Mouse (Mus musculus): Measurements from ENCODE around the gene Rac1. TPM values are rescaled to one million over a fixed set of nuclear protein-coding genes. Genes with fewer than 3 reads are reported as not detected.
A peak's percentile ranks its signal among the peaks of the same experiment; 100 is the strongest.

Rac1 gene
- polyA plus RNA-seq, 1 experiment from 2014 or later, result 285 TPM

DNA sequence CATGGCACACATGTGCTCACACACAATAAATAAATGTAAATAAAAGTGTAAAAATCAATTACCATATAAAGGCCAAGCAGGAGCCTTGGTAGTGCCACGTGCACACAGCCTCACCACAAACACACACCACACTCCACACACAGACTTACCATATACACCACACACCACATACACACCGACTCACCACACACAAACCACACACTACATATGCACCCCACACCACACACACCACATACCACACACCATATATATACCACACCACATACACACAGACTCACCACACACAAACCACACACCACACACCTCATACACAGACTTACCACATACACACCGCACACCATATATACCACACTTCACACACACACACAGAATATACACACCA lies 56.7 kb downstream of the Rac1 start:
- no peaks in the 10 kb centered on the region for H3K27me3 ChIP-seq (replicated peaks; ENCODE audit: control insufficient read depth, insufficient read depth, low read length)
- H3K27ac ChIP-seq (ENCODE audit: low read depth, low read length), result no peak overlapping the region
- WGBS, result 88% methylated on average over 3 of the region's 3 CpGs
- H3K4me3 ChIP-seq (ENCODE audit: low read length), result no peak overlapping the region
- H3K4me2 ChIP-seq (ENCODE audit: low read length), result no peak overlapping the region
- no peak overlapping the region for H3K9ac ChIP-seq (ENCODE audit: low read depth, low read length)
- no peak for ATAC-seq
- peaks cover 30% of the 10 kb centered on the region for H3K36me3 ChIP-seq (ENCODE audit: control insufficient read depth, insufficient read depth, low read length)
- H3K4me1 ChIP-seq (ENCODE audit: control insufficient read depth, insufficient read depth, low read depth, low read length), result 0 out of 2 replicates have a peak, but pooled peaks cover 2% of the 10 kb centered on the region
- H3K9me3 ChIP-seq (ENCODE audit: control insufficient read depth, low read length), result no peaks in the 10 kb centered on the region

DNA sequence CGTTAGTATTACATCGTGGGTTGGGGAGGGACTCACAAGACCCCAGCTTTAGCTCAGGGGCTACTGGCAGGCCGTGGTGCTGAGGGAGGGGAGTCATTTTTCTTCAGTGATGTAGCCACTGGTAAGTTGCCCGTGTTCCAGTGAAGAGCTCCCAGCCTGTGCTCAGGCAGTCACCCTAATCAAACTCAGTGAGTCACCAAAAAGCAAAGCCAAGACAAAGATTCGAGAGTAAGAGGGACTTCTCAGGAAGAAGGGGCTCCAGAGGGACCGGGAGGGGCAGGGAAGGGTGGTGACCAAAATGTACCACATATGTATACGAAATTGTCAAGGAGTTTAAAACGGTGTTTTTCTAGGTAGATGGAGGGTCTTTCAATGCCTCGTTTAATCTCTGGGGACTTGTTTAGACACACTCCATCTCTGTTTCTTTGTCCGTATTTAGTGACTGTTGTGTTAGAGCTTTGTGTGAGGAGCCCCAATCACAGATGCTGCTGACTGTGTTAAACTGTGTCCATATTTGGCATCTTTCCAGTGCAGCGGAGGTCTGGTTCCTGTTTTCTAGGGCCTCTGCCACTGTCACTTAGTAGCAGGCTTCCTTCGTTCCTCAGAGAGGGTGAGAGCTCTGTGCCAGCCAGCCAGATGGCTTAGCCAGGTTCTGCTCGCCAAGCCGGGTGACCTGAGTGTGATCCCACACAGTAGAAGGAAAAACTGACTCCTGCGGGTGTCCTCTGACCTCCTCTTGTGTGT lies 57.2 kb downstream of the Rac1 start:
- no peak overlapping the region for H3K4me3 ChIP-seq (ENCODE audit: low read length)
- no peaks in the 10 kb centered on the region for H3K9me3 ChIP-seq (ENCODE audit: control insufficient read depth, low read length)
- H3K36me3 ChIP-seq (ENCODE audit: control insufficient read depth, insufficient read depth, low read length), result peaks cover 25% of the 10 kb centered on the region
- no peak overlapping the region for H3K4me2 ChIP-seq (ENCODE audit: low read length)
- H3K27me3 ChIP-seq (replicated peaks; ENCODE audit: control insufficient read depth, insufficient read depth, low read length), result no peaks in the 10 kb centered on the region
- H3K4me1 ChIP-seq (ENCODE audit: control insufficient read depth, insufficient read depth, low read depth, low read length), result peaks cover 6% of the 10 kb centered on the region
- no peak for ATAC-seq
- H3K9ac ChIP-seq (ENCODE audit: low read depth, low read length), result no peak overlapping the region
- no peak overlapping the region for H3K27ac ChIP-seq (ENCODE audit: low read depth, low read length)
- WGBS, result 66% methylated on average over 15 of the region's 15 CpGs

DNA sequence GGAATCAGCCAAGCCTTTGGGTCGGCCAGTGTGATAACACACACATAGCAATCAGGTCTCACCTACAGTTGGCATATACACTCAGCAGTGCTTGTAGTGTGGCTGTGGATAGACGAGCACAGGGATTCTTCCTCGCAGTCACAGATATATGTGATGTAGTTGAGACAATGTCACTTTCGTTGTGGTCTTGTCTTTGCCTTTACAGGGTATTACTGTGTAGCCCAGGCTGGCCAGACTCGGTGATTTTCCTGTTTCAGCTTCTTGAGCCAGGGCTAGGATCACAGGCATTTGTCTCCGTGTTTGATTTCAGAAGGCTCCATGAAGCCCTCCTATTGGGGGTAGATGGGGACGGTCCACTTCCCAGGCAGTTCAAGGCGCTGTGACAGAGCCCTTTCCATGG lies 58.2 kb downstream of the Rac1 start:
- H3K9ac ChIP-seq (ENCODE audit: low read depth, low read length), result no peak overlapping the region

DNA sequence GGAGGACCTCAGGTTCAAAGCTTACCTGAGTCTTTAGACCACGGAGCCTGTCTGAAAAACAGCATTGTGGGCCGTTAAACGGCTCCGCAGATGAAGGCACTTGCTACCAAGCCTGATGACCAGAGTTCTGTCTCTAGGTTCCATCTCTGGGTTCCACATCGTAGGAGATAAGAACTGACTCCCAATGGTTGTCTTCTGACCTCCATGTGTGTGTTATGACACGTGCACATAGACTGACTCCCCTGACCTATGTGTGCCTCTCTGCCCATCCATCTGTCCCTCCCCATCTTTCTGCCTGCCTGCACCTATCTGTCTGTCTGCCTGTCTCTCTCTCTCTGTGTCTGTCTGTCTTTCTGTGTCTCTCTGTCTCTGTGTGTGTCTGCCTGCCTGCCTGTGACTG lies 59.9 kb downstream of the Rac1 start:
- no peak for ATAC-seq
- peaks cover 13% of the 10 kb centered on the region; the same call in 1 of the 2 replicates for H3K36me3 ChIP-seq (ENCODE audit: control insufficient read depth, insufficient read depth, low read length)
- H3K9ac ChIP-seq (ENCODE audit: low read depth, low read length), result no peak overlapping the region
- 92% methylated on average over 6 of the region's 6 CpGs for WGBS
- no peak overlapping the region for H3K4me3 ChIP-seq (ENCODE audit: low read length)
- no peaks in the 10 kb centered on the region for H3K9me3 ChIP-seq (ENCODE audit: control insufficient read depth, low read length)
- no peak overlapping the region for H3K4me2 ChIP-seq (ENCODE audit: low read length)
- H3K27ac ChIP-seq (ENCODE audit: low read depth, low read length), result no peak overlapping the region
- peaks cover 15% of the 10 kb centered on the region for H3K4me1 ChIP-seq (ENCODE audit: control insufficient read depth, insufficient read depth, low read depth, low read length)
- H3K27me3 ChIP-seq (replicated peaks; ENCODE audit: control insufficient read depth, insufficient read depth, low read length), result no peaks in the 10 kb centered on the region

More for the DNA sequence above, 58.2 kb downstream of the Rac1 start:
- H3K4me3 ChIP-seq (ENCODE audit: low read length), result no peak overlapping the region
- H3K27me3 ChIP-seq (replicated peaks; ENCODE audit: control insufficient read depth, insufficient read depth, low read length), result no peaks in the 10 kb centered on the region
- H3K9me3 ChIP-seq (ENCODE audit: control insufficient read depth, low read length), result no peaks in the 10 kb centered on the region
- H3K4me2 ChIP-seq (ENCODE audit: low read length), result no peak overlapping the region
- no peak overlapping the region for H3K27ac ChIP-seq (ENCODE audit: low read depth, low read length)
- peaks cover 10% of the 10 kb centered on the region for H3K4me1 ChIP-seq (ENCODE audit: control insufficient read depth, insufficient read depth, low read depth, low read length)
- 94% methylated on average over 8 of the region's 8 CpGs for WGBS
- ATAC-seq, result no peak
- peaks cover 17% of the 10 kb centered on the region for H3K36me3 ChIP-seq (ENCODE audit: control insufficient read depth, insufficient read depth, low read length)

DNA sequence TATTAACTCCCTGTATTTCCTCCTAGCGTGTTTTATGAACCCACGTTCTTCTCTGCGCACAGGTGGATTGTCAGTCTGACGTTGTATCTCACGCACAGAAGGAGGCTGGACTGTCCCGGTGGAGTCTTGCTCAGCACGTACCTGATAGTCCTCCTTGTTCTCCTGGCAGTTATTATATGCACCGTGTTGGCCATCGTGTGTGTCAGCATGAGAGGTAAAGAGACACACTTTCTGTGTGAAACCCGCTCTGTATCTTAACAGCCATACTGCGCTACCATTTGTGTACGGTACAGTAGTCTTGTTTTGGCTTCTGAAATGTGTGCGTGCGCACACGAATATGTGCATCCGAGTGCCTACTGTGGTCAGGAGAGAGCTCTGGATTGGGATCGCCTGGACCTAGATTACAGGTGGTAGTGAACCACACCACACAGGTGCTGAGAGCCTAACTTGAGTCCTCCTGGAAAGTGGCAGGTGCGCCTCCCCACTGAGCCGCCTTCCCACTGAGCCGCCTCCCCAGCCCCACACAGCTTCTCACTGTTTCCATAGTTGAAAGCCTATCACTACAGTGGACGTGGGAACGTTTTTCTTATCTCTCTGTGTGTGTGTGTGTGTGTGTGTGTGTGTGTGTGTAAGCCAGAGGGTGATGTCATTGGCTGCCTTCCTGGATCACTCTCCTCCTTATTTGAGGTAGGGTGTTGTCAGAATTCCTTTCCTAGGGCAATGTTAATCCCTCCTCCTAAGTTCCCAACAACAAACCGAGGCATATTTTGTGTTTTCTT lies 60.8 kb downstream of the Rac1 start:
- Histone ChIP-seq H3K27me3 (replicated peaks; ENCODE audit: control insufficient read depth, insufficient read depth, low read length) (no peaks in the 10 kb centered on the region), H3K4me3 (ENCODE audit: low read length) (no peak overlapping the region), H3K27ac (ENCODE audit: low read depth, low read length) (no peak overlapping the region), H3K9me3 (ENCODE audit: control insufficient read depth, low read length) (no peaks in the 10 kb centered on the region), H3K9ac (ENCODE audit: low read depth, low read length) (no peak overlapping the region), H3K36me3 (ENCODE audit: control insufficient read depth, insufficient read depth, low read length) (peaks cover 13% of the 10 kb centered on the region; the same call in 1 of the 2 replicates), H3K4me1 (ENCODE audit: control insufficient read depth, insufficient read depth, low read depth, low read length) (peaks cover 15% of the 10 kb centered on the region), H3K4me2 (ENCODE audit: low read length) (no peak overlapping the region)
- WGBS, result 94% methylated on average over 23 of the region's 23 CpGs
- no peak for ATAC-seq

DNA sequence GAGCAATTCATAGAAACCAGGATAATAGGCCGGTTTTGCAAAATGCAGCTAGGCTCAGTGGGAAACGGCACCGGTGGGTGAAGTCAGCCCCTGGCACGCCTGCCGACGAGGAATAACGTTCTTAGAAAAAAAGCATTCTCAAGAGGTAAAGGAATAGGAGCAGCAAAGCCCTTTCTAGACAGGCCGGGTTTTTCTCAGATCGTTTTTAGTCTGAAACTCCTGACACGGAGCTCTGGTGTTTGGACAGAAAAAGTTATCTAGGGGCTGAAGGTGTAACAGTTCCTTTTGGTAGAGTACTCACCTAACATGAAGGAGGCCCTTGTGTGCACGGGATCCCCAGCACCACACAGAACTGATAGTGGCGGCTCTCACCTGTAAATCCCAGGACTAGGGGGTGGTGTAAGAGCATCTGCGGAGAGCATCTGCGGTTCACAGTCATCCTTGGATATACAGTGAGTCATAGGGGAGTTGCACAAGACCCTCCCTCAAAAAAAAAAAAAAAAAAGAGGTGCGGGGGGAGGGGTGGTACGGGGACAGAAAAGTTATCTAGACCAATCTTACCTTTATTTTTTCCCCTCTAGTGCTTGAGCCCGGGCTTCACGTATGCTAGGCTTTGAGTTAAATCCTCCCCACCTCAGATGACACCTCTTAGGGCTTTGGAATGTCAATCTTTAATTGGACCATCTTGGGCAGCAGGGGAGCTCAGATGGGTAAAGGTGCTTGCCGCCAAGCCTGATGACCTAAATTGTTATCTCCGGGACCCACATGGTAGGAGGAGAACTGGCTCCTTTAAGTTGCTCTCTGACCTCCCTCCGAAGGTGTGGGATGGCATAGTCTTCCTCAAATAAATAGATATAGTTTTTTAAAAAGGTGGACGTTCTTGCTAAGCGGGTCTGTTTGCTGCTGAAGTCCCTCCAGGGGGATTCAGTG lies 62.4 kb downstream of the Rac1 start:
- peaks cover 8% of the 10 kb centered on the region; the same call in 1 of the 2 replicates for H3K36me3 ChIP-seq (ENCODE audit: control insufficient read depth, insufficient read depth, low read length)
- no peak overlapping the region for H3K27ac ChIP-seq (ENCODE audit: low read depth, low read length)

DNA sequence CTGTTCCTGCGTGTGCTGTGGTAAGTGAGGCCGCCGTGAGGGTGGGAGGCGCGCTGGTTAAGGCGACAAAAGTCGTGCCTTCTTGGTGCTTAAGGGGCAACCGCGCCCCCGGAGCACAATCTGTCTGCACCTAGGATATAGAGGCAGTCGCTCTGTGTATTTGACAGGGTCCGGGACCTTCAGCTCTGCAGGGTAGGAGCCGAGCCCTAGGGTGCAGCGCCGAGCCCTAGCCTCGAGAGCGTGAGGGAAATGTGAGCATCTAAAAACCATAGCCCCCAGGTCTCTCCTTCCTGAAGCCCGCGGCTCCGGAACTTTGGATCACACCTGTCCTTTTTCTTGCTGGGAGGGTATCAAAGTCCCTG lies 63.1 kb downstream of the Rac1 start:
- Histone ChIP-seq H3K9ac (ENCODE audit: low read depth, low read length) (peak overlapping the region; percentile 82), H3K27me3 (replicated peaks; ENCODE audit: control insufficient read depth, insufficient read depth, low read length) (no peaks in the 10 kb centered on the region), H3K27ac (ENCODE audit: low read depth, low read length) (peak overlapping the region; percentile 66), H3K36me3 (ENCODE audit: control insufficient read depth, insufficient read depth, low read length) (peaks cover 8% of the 10 kb centered on the region; the same call in 1 of the 2 replicates), H3K9me3 (ENCODE audit: control insufficient read depth, low read length) (no peaks in the 10 kb centered on the region), H3K4me1 (ENCODE audit: control insufficient read depth, insufficient read depth, low read depth, low read length) (peaks cover 15% of the 10 kb centered on the region), H3K4me2 (ENCODE audit: low read length) (peak overlapping the region; percentile 83), H3K4me3 (ENCODE audit: low read length) (peak overlapping the region; percentile 85)
- ATAC-seq, result no peak
- WGBS, result 0% methylated on average over 20 of the region's 20 CpGs

More for the DNA sequence above, 62.4 kb downstream of the Rac1 start:
- no peaks in the 10 kb centered on the region for H3K9me3 ChIP-seq (ENCODE audit: control insufficient read depth, low read length)
- peak overlapping the region; percentile 85 for H3K4me3 ChIP-seq (ENCODE audit: low read length)
- 35% methylated on average over 22 of the region's 23 CpGs for WGBS
- ATAC-seq, result no peak
- H3K4me1 ChIP-seq (ENCODE audit: control insufficient read depth, insufficient read depth, low read depth, low read length), result peaks cover 15% of the 10 kb centered on the region
- H3K27me3 ChIP-seq (replicated peaks; ENCODE audit: control insufficient read depth, insufficient read depth, low read length), result no peaks in the 10 kb centered on the region
- peak overlapping the region; percentile 82 for H3K9ac ChIP-seq (ENCODE audit: low read depth, low read length)
- peak overlapping the region; percentile 83 for H3K4me2 ChIP-seq (ENCODE audit: low read length)

DNA sequence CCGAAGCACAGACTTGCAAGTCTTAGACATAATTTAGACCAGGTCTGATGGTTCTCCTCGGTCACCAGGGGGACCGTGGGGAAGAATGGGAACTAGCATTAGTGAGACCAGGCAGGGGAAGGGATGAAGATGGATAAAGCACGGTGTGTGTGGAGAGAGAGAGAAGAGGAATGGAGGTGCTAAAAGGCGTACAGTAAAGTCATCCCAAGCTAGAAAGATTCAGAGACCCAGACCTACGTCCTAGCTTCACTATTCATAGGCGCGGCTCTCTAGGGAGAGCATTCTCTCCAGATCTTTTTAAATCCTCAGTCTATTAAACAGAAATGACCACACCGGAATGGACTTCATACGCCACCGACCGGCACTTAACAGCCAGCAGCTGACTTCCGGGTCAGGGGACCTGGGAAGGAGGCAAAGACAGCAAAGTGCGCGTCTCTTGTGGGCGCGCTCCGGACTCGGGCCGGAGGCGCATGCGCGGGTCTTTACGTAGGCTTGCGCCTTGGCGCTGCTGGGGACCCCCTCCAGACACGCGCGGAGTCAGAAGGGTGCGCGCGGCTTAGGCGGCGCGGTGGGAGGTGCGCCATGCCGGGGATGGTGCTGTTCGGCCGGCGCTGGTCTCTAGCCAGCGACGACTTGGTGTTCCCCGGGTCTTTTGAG lies 63.6 kb downstream of the Rac1 start, which contains the start of gene Daglb:
Gene Daglb (plus strand): TSS at position 485 of the 657 bp plus-strand sequence.
- Histone ChIP-seq H3K36me3 (ENCODE audit: control insufficient read depth, insufficient read depth, low read length) (peaks cover 8% of the 10 kb centered on the region; the same call in 1 of the 2 replicates), H3K27ac (ENCODE audit: low read depth, low read length) (peak within 1 kb of the TSS; percentile 66), H3K9ac (ENCODE audit: low read depth, low read length) (peak within 1 kb of the TSS; percentile 82), H3K4me3 (ENCODE audit: low read length) (peak within 1 kb of the TSS; percentile 85), H3K27me3 (replicated peaks; ENCODE audit: control insufficient read depth, insufficient read depth, low read length) (no peaks in the 10 kb centered on the region), H3K9me3 (ENCODE audit: control insufficient read depth, low read length) (no peaks in the 10 kb centered on the region), H3K4me1 (ENCODE audit: control insufficient read depth, insufficient read depth, low read depth, low read length) (peaks cover 15% of the 10 kb centered on the region), H3K4me2 (ENCODE audit: low read length) (peak within 1 kb of the TSS; percentile 83)
- 2% methylated on average over 43 of the region's 43 CpGs for WGBS
- peak; percentile 99 for ATAC-seq

All from hindbrain, embryonic 16.5 days (tissue).